Mouse (Mus musculus): ENCODE results near the gene Sept8.

The Sept8 gene

GRCm38 (mm10) chr11:53495417-53495816, 23.6 kb upstream of the Sept8 start:
- DNase-seq (ENCODE audit: low read depth, low spot score) = no peak

- DNase-seq (ENCODE audit: low read depth, low spot score) = no peak
These were observed 22.1 kb upstream of the Sept8 start for GRCm38 (mm10) chr11:53496946-53497345.

- DNase-seq (ENCODE audit: low read depth, low spot score) = no peak
These were observed 18.5 kb upstream of the Sept8 start for GRCm38 (mm10) chr11:53500569-53500968.

- no peak for DNase-seq (ENCODE audit: low read depth, low spot score)
These were observed 16.9 kb upstream of the Sept8 start for GRCm38 (mm10) chr11:53502039-53502765.

- DNase-seq (ENCODE audit: low read depth, low spot score) = no peak
These were observed 15.3 kb upstream of the Sept8 start for GRCm38 (mm10) chr11:53503738-53504137.

- DNase-seq (ENCODE audit: low read depth, low spot score) = no peak
These were observed 14.7 kb upstream of the Sept8 start for GRCm38 (mm10) chr11:53504376-53504775.

GRCm38 (mm10) chr11:53505026-53505663, 13.9 kb upstream of the Sept8 start:
- no peak for DNase-seq (ENCODE audit: low read depth, low spot score)

GRCm38 (mm10) chr11:53507098-53507805, 11.8 kb upstream of the Sept8 start:
- no peak for DNase-seq (ENCODE audit: low read depth, low spot score)

- DNase-seq (ENCODE audit: low read depth, low spot score) = no peak
These were observed 10.9 kb upstream of the Sept8 start for GRCm38 (mm10) chr11:53508152-53508551.

GRCm38 (mm10) chr11:53508591-53508990, 10.5 kb upstream of the Sept8 start:
- no peak for DNase-seq (ENCODE audit: low read depth, low spot score)

- no peak for DNase-seq (ENCODE audit: low read depth, low spot score)
These were observed 8.7 kb upstream of the Sept8 start for GRCm38 (mm10) chr11:53510351-53510750.

- DNase-seq (ENCODE audit: low read depth, low spot score) = peak; percentile 61
These were observed 2.1 kb upstream of the Sept8 start for GRCm38 (mm10) chr11:53516775-53517627.

GRCm38 (mm10) chr11:53518759-53519158, 298 bp upstream of the Sept8 start:
- peak; percentile 29 for DNase-seq (ENCODE audit: low read depth, low spot score)

- no peak for DNase-seq (ENCODE audit: low read depth, low spot score)
These were observed 1.3 kb downstream of the Sept8 start for GRCm38 (mm10) chr11:53520122-53520978.

GRCm38 (mm10) chr11:53521120-53521820, 2.2 kb downstream of the Sept8 start:
- no peak for DNase-seq (ENCODE audit: low read depth, low spot score)

- no peak for DNase-seq (ENCODE audit: low read depth, low spot score)
These were observed 2.7 kb downstream of the Sept8 start for GRCm38 (mm10) chr11:53521821-53522131.

GRCm38 (mm10) chr11:53522362-53522761, 3.3 kb downstream of the Sept8 start:
- DNase-seq (ENCODE audit: low read depth, low spot score) = no peak

GRCm38 (mm10) chr11:53522930-53523329, 3.9 kb downstream of the Sept8 start:
- DNase-seq (ENCODE audit: low read depth, low spot score) = no peak

GRCm38 (mm10) chr11:53523545-53524405, 4.7 kb downstream of the Sept8 start:
- DNase-seq (ENCODE audit: low read depth, low spot score) = no peak
